Mouse (Mus musculus) thymus, adult 2 months (tissue): ENCODE data around the gene Stam2.

Experiments used
- CTCF ChIP-seq: fragments of 200-500 bp; IDR thresholded peaks from 2 replicates; pipeline ENCODE4 v1.5.1; 2012; ENCODE audit warnings: mild to moderate bottlenecking, control low read depth, low read length, moderate library complexity, borderline replicate concordance; ENCODE audit not compliant: control insufficient read depth, poor library complexity, insufficient read depth; ENCODE audit errors: extremely low read depth
- POLR2A ChIP-seq: fragments of 200-500 bp; IDR thresholded peaks from 2 replicates; pipeline ENCODE4 v1.6.1; 2012; ENCODE audit warnings: mild to moderate bottlenecking, low read length, control low read depth, moderate library complexity; ENCODE audit not compliant: control insufficient read depth, poor library complexity, insufficient read depth; ENCODE audit errors: extremely low read depth

DNA sequence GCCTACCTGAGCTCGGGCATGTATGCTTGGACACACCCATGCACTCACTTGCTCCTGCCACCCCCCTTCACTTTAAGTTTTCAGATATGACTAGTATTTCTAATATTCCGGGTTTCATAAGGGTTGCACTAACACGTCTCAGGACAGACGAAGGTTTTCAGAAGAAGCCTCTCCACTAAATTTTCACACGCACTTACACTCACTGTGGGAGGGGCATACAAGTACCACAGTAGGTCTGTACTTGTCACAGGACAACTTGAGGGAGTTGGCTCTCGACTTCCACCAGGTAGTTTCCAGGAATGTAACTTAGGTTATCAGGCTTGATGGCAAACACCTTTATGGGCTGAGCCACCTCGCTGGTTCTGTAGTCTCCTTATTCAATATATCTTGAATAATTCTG is 8.4 kb downstream of the Stam2 start:
- TF ChIP-seq POLR2A = no peak
- no peak for TF ChIP-seq CTCF
